Mouse (Mus musculus) ES-E14 (cell line): Measurements from ENCODE around the gene Stt3b. TPM values are rescaled to one million over a fixed set of nuclear protein-coding genes. Genes with fewer than 3 reads are reported as not detected.

Experiments
- DNase-seq: peaks from one replicate; pipeline ENCODE4 v3.0.0-alpha.2; 2013; ENCODE audit warnings: low read depth, low spot score
- H3K27ac ChIP-seq: 2 replicates; pipeline ENCODE4 v1.5.1; 2012; ENCODE audit warnings: low read depth, mild to moderate bottlenecking, low read length, moderate library complexity, mixed read lengths; ENCODE audit not compliant: poor library complexity, insufficient read depth, severe bottlenecking
- H3K36me3 ChIP-seq: 2 replicates; pipeline ENCODE4 v1.6.1; 2012; ENCODE audit warnings: mild to moderate bottlenecking, low read length, moderate library complexity, mixed read lengths; ENCODE audit not compliant: control insufficient read depth, poor library complexity, insufficient read depth, severe bottlenecking
- H3K4me1 ChIP-seq, 2 experiments: fragments of 150-350 bp in 1 of 2; sonication (generic) in 1 of 2; 2 replicates each; pipeline ENCODE4 v1.6.1; 2012; ENCODE audit warnings: low read length in 2 of 2, mild to moderate bottlenecking in 1 of 2, mixed read lengths in 1 of 2; ENCODE audit not compliant: control insufficient read depth in 2 of 2, insufficient read depth in 2 of 2, poor library complexity in 1 of 2
- H3K4me3 ChIP-seq, 2 experiments: fragments of 150-350 bp in 1 of 2; sonication (generic) in 1 of 2; 2 replicates each; pipeline ENCODE4 v1.5.1; 2012; ENCODE audit warnings: low read length in 2 of 2, low read depth in 1 of 2, mild to moderate bottlenecking in 1 of 2, mixed read lengths in 1 of 2; ENCODE audit not compliant: insufficient read depth in 1 of 2, poor library complexity in 1 of 2, severe bottlenecking in 1 of 2
- H3K9ac ChIP-seq: 2 replicates; pipeline ENCODE4 v1.6.1; 2012; ENCODE audit warnings: low read depth, mild to moderate bottlenecking, low read length, mixed read lengths; ENCODE audit not compliant: poor library complexity, insufficient read depth, severe bottlenecking
- H3K9me3 ChIP-seq: fragments of 150-350 bp; sonication (generic); 2 replicates; pipeline ENCODE4 v1.6.1; 2012; ENCODE audit warnings: low read depth, mild to moderate bottlenecking, low read length; ENCODE audit not compliant: control insufficient read depth, insufficient read depth
- CHD2 ChIP-seq: IDR thresholded peaks from 2 replicates; pipeline ENCODE4 v1.6.1; 2014; ENCODE audit warnings: mild to moderate bottlenecking, low read depth, low read length, inconsistent platforms
- HCFC1 ChIP-seq: IDR thresholded peaks from 2 replicates; pipeline ENCODE4 v1.6.1; 2012; ENCODE audit warnings: low read length, inconsistent platforms, borderline replicate concordance; ENCODE audit not compliant: insufficient read depth
- MAFK ChIP-seq: IDR thresholded peaks from 2 replicates; pipeline ENCODE4 v1.6.1; 2014; ENCODE audit warnings: mild to moderate bottlenecking, low read depth, low read length, inconsistent platforms; ENCODE audit not compliant: insufficient read depth
- ZC3H11A ChIP-seq: IDR thresholded peaks from 2 replicates; pipeline ENCODE4 v1.6.1; 2012; ENCODE audit warnings: low read depth, mild to moderate bottlenecking, inconsistent platforms, low read length, borderline replicate concordance
- ZNF384 ChIP-seq: IDR thresholded peaks from 2 replicates; pipeline ENCODE4 v1.6.1; 2012; ENCODE audit warnings: low read depth, low read length, inconsistent platforms
- in situ Hi-C, 2 experiments: fragments of 600-800 bp; cut with MboI; formaldehyde crosslinking; loops; one replicate each; pipeline ENCODE4 v1.15.1; 2025; ENCODE audit warnings: low sequenced_read_pairs in 2 of 2, inconsistent platforms in 1 of 2; ENCODE audit not compliant: unreplicated experiment in 2 of 2
- total RNA-seq: library from RNA; depleted of rRNA; stranded (reverse); fragments of 300-350 nt; gene quantifications from 2 replicates; pipeline ENCODE4 v1.2.3, GENCODE M21; 2012

Stt3b gene
- total RNA-seq, 1 experiment, result 150 TPM

DNA sequence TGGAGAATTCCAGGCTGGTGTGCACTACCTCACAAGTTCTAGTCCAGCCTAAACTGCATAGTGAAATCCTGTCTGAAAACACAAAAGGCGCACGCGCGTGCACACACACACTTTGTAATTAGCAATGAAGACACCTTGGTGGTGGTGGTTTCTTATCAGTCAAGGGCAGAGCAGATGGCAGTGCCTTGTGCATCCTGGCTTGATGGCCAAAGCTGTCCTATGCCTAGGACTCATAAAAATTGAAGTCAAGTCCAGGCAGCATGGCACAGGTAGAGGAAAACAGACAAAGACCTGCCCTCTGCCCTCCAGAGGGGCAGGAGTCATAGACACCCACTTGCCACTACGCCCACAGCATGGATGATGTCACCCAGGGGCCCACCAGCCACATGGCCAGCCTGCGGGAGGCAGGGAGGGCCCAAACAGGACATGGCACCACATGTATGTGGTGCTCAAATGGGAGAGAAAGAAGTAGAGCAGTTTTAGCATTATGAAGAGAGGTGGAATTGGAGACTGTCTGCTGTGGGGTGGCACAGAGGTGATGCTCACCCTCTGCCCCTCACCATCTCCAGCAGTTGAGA lies 9.1 kb downstream of the Stt3b start:
- Histone ChIP-seq H3K27ac (no peak overlapping the region), H3K4me3 (no peak overlapping the region), H3K36me3 (no peaks in the 10 kb centered on the region; the same call in 1 of the 2 replicates), H3K4me1 (0 out of 4 replicates have a peak, but pooled peaks cover 0 to 2% of the 10 kb centered on the region in 2 experiments), H3K9ac (no peak overlapping the region), H3K9me3 (no peaks in the 10 kb centered on the region)
- DNase-seq, result no peak
- in situ Hi-C loops, result no loop called here
- TF ChIP-seq HCFC1, result no peak

DNA sequence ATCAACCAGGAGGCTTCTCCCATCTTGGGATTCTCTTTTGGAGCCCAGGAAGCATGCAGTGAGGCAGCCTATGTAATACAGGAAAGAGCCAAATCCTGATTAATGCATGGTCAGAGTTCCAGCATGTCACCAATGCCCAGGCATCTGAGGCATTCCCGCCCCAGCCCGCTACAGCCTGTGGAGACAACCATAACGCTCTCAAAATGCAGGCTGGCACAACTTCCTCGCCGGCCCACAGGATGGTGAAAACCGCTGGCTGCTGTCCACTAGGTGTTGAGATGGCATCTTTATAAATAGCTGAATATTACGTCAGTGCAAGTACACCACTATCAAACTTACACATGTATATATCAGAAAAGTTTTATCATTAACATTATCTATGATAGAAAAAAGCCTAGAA lies 13.5 kb downstream of the Stt3b start:
- no peaks in the 10 kb centered on the region for H3K9me3 ChIP-seq
- no peak for DNase-seq
- H3K9ac ChIP-seq, result no peak overlapping the region
- TF ChIP-seq ZNF384 (no peak), MAFK (no peak), ZC3H11A (no peak), HCFC1 (no peak), CHD2 (no peak)
- no peak overlapping the region for H3K4me3 ChIP-seq
- in situ Hi-C loops, result no loop called here
- no peak overlapping the region for H3K27ac ChIP-seq
- H3K36me3 ChIP-seq, result no peaks in the 10 kb centered on the region; the same call in 1 of the 2 replicates
- no peaks in the 10 kb centered on the region; a peak in 2 of 4 replicates for H3K4me1 ChIP-seq

- TF ChIP-seq HCFC1 (no peak), MAFK (no peak), CHD2 (no peak), ZNF384 (no peak), ZC3H11A (no peak)
- in situ Hi-C loops, result no loop called here
- Histone ChIP-seq H3K36me3 (no peaks in the 10 kb centered on the region), H3K4me1 (peaks cover 0 to 1% of the 10 kb centered on the region in 2 experiments; a peak in 2 of 4 replicates), H3K9me3 (no peaks in the 10 kb centered on the region), H3K27ac (no peak overlapping the region), H3K9ac (no peak overlapping the region), H3K4me3 (no peak overlapping the region)
- DNase-seq, result no peak
Observed at GRCm38 (mm10) chr9:115293920-115294594, 16.2 kb downstream of the Stt3b start.

- Histone ChIP-seq H3K36me3 (0 out of 2 replicates have a peak, but pooled peaks cover 2% of the 10 kb centered on the region), H3K4me3 (no peak overlapping the region), H3K4me1 (peaks cover 0 to 3% of the 10 kb centered on the region in 2 experiments; a peak in 1 of 4 replicates), H3K9ac (no peak overlapping the region), H3K9me3 (no peaks in the 10 kb centered on the region), H3K27ac (no peak overlapping the region)
- in situ Hi-C loops, result no loop called here
- DNase-seq, result no peak
- TF ChIP-seq CHD2, result no peak
Observed at GRCm38 (mm10) chr9:115287774-115288434, 22.3 kb downstream of the Stt3b start.
